Mouse (Mus musculus): ENCODE results near the gene Mcm3ap. TPM values are rescaled to one million over a fixed set of nuclear protein-coding genes. Genes with fewer than 3 reads are reported as not detected.

Gene Mcm3ap
- 67.5 and 72.5 TPM in 2 replicates for polyA plus RNA-seq (2015; fragmentation: Nextera tagmentation; extraction: Ambion mirVana)

- H3K27me3 ChIP-seq: no peaks in the 10 kb centered on the region
- peak within 1 kb of the TSS; percentile 69 for H3K4me3 ChIP-seq
- H3K27ac ChIP-seq (replicated peaks): peak within 1 kb of the TSS; percentile 87
- H3K9ac ChIP-seq (replicated peaks): peak within 1 kb of the TSS; percentile 86
- peaks cover 28% of the 10 kb centered on the region for H3K4me1 ChIP-seq
- peaks cover 30% of the 10 kb centered on the region for H3K36me3 ChIP-seq
- WGBS: 1% methylated on average over 55 of the region's 55 CpGs
- H3K9me3 ChIP-seq: no peaks in the 10 kb centered on the region
- H3K4me2 ChIP-seq (replicated peaks): peak within 1 kb of the TSS; percentile 58
- ATAC-seq (replicated peaks): peak; percentile 99
Observed at GRCm38 (mm10) chr10:76468203-76469162, at the start of gene Mcm3ap, which contains the start of gene Ybey. Mcm3ap (plus strand) TSS chr10:76468927. Ybey (minus strand) TSS chr10:76469114.

- Histone ChIP-seq H3K27ac (replicated peaks) (no peak overlapping the region), H3K4me1 (no peaks in the 10 kb centered on the region), H3K4me3 (no peak overlapping the region), H3K36me3 (peaks cover 81% of the 10 kb centered on the region), H3K9ac (replicated peaks) (no peak overlapping the region), H3K4me2 (replicated peaks) (no peak overlapping the region), H3K27me3 (no peaks in the 10 kb centered on the region), H3K9me3 (no peaks in the 10 kb centered on the region)
- ATAC-seq (replicated peaks): no peak
- 94% methylated on average over 7 of the region's 7 CpGs for WGBS
Observed at GRCm38 (mm10) chr10:76425674-76426073, 43.1 kb upstream of the Mcm3ap start.

GRCm38 (mm10) chr10:76433925-76434324 lies 34.8 kb upstream of the Mcm3ap start:
- Histone ChIP-seq H3K27ac (replicated peaks) (no peak overlapping the region), H3K9ac (replicated peaks) (no peak overlapping the region), H3K36me3 (peaks cover 79% of the 10 kb centered on the region), H3K9me3 (no peaks in the 10 kb centered on the region), H3K4me3 (no peak overlapping the region), H3K4me1 (no peaks in the 10 kb centered on the region), H3K4me2 (replicated peaks) (no peak overlapping the region), H3K27me3 (no peaks in the 10 kb centered on the region)
- no peak for ATAC-seq (replicated peaks)
- WGBS: 89% methylated on average over 11 of the region's 11 CpGs

- no peak overlapping the region for H3K4me3 ChIP-seq
- H3K9ac ChIP-seq (replicated peaks): no peak overlapping the region
- H3K9me3 ChIP-seq: no peaks in the 10 kb centered on the region
- ATAC-seq (replicated peaks): no peak
- no peak overlapping the region for H3K27ac ChIP-seq (replicated peaks)
- 97% methylated on average over 9 of the region's 9 CpGs for WGBS
- H3K4me1 ChIP-seq: peaks cover 21% of the 10 kb centered on the region
- peaks cover 40% of the 10 kb centered on the region for H3K36me3 ChIP-seq
- H3K27me3 ChIP-seq: no peaks in the 10 kb centered on the region
- H3K4me2 ChIP-seq (replicated peaks): no peak overlapping the region
Observed at GRCm38 (mm10) chr10:76439107-76439890, 29.4 kb upstream of the Mcm3ap start.

- Histone ChIP-seq H3K4me3 (peak within 1 kb of the TSS; percentile 88; the same call in 1 of the 2 replicates), H3K4me2 (replicated peaks) (0 out of 2 replicates have a peak within 1 kb of the TSS, but pooled peaks have one; percentile 78), H3K9ac (replicated peaks) (no peak within 1 kb of the TSS), H3K27ac (replicated peaks) (no peak within 1 kb of the TSS), H3K36me3 (peaks cover 30% of the 10 kb centered on the region), H3K9me3 (no peaks in the 10 kb centered on the region), H3K4me1 (peaks cover 21% of the 10 kb centered on the region), H3K27me3 (no peaks in the 10 kb centered on the region)
- ATAC-seq (replicated peaks): no peak
- 96% methylated on average over 17 of the region's 17 CpGs for WGBS
Observed at GRCm38 (mm10) chr10:76440281-76440680, 28.4 kb upstream of the Mcm3ap start, which contains the start of gene AC141477.1. AC141477.1 (minus strand) TSS chr10:76440444.

GRCm38 (mm10) chr10:76442178-76443088 lies 26.3 kb upstream of the Mcm3ap start, which contains the start of gene Pcnt:
Pcnt (minus strand) TSS chr10:76442786.
- Histone ChIP-seq H3K4me3 (peak within 1 kb of the TSS; percentile 88), H3K9ac (replicated peaks) (peak within 1 kb of the TSS; percentile 69), H3K27ac (replicated peaks) (peak within 1 kb of the TSS; percentile 96), H3K9me3 (no peaks in the 10 kb centered on the region), H3K4me2 (replicated peaks) (peak within 1 kb of the TSS; percentile 78), H3K36me3 (peaks cover 13% of the 10 kb centered on the region), H3K4me1 (peaks cover 21% of the 10 kb centered on the region), H3K27me3 (no peaks in the 10 kb centered on the region)
- under 1% methylated on average over 77 of the region's 78 CpGs for WGBS
- ATAC-seq (replicated peaks): peak; percentile 99

- Histone ChIP-seq H3K36me3 (no peaks in the 10 kb centered on the region), H3K27ac (replicated peaks) (no peak overlapping the region), H3K4me2 (replicated peaks) (no peak overlapping the region), H3K9ac (replicated peaks) (no peak overlapping the region), H3K4me3 (no peak overlapping the region), H3K9me3 (no peaks in the 10 kb centered on the region), H3K4me1 (peaks cover 16% of the 10 kb centered on the region), H3K27me3 (no peaks in the 10 kb centered on the region)
- no peak for ATAC-seq (replicated peaks)
- 89% methylated on average over 4 of the region's 4 CpGs for WGBS
Observed at GRCm38 (mm10) chr10:76445996-76446681, 22.6 kb upstream of the Mcm3ap start.

- peaks cover 8% of the 10 kb centered on the region; the same call in 1 of the 2 replicates for H3K4me1 ChIP-seq
- H3K4me3 ChIP-seq: no peak overlapping the region
- no peak overlapping the region for H3K27ac ChIP-seq (replicated peaks)
- no peak overlapping the region for H3K4me2 ChIP-seq (replicated peaks)
- no peaks in the 10 kb centered on the region for H3K9me3 ChIP-seq
- no peaks in the 10 kb centered on the region for H3K36me3 ChIP-seq
- no peak for ATAC-seq (replicated peaks)
- WGBS: 84% methylated on average over 15 of the region's 15 CpGs
- H3K27me3 ChIP-seq: no peaks in the 10 kb centered on the region
- no peak overlapping the region for H3K9ac ChIP-seq (replicated peaks)
Observed at GRCm38 (mm10) chr10:76447406-76448229, 21.1 kb upstream of the Mcm3ap start.

GRCm38 (mm10) chr10:76448851-76449250 lies 19.9 kb upstream of the Mcm3ap start, which contains the start of gene 2610028H24Rik:
2610028H24Rik (plus strand) TSS chr10:76449081.
- H3K27ac ChIP-seq (replicated peaks): no peak within 1 kb of the TSS
- no peak for ATAC-seq (replicated peaks)
- H3K9ac ChIP-seq (replicated peaks): no peak within 1 kb of the TSS
- no peaks in the 10 kb centered on the region for H3K27me3 ChIP-seq
- no peaks in the 10 kb centered on the region for H3K36me3 ChIP-seq
- no peaks in the 10 kb centered on the region for H3K4me1 ChIP-seq
- H3K4me3 ChIP-seq: no peak within 1 kb of the TSS
- no peak within 1 kb of the TSS for H3K4me2 ChIP-seq (replicated peaks)
- no peaks in the 10 kb centered on the region for H3K9me3 ChIP-seq
- WGBS: 67% methylated on average over 5 of the region's 5 CpGs

- Histone ChIP-seq H3K4me3 (no peak overlapping the region), H3K9me3 (no peaks in the 10 kb centered on the region), H3K4me1 (no peaks in the 10 kb centered on the region), H3K27me3 (no peaks in the 10 kb centered on the region), H3K4me2 (replicated peaks) (no peak overlapping the region), H3K9ac (replicated peaks) (no peak overlapping the region), H3K36me3 (no peaks in the 10 kb centered on the region), H3K27ac (replicated peaks) (no peak overlapping the region)
- 58% methylated on average over 5 of the region's 5 CpGs for WGBS
- ATAC-seq (replicated peaks): 0 out of 2 replicates have a peak, but pooled peaks have one; percentile 13
Observed at GRCm38 (mm10) chr10:76455289-76455688, 13.4 kb upstream of the Mcm3ap start.

All from forebrain, embryonic 15.5 days (tissue).